Mouse (Mus musculus) mammary gland, adult 2 months (tissue): ENCODE measurements around the gene Trim34b. TPM values are rescaled to one million over a fixed set of nuclear protein-coding genes. Genes with fewer than 3 reads are reported as not detected.

Experiments
- polyA plus RNA-seq: library from polyadenylated mRNA; depleted of rRNA; stranded (reverse); fragments of >200 nt; gene quantifications from 2 replicates; pipeline ENCODE4 v1.2.3, GENCODE M21; 2012; ENCODE audit warnings: low replicate concordance; rRNA removed

The Trim34b gene
- polyA plus RNA-seq = 3.1 and 4.1 TPM in 2 replicates

GRCm38 (mm10) chr7:104329171-104329570, at the start of gene Trim34b:
Trim34b (plus strand) TSS chr7:104329471.

GRCm38 (mm10) chr7:104287576-104288443, 41.5 kb upstream of the Trim34b start, which contains the start of gene Trim5:
Trim5 (minus strand) TSS chr7:104288094.

GRCm38 (mm10) chr7:104315369-104316080, 13.7 kb upstream of the Trim34b start, which contains the start of gene Trim12a:
Trim12a (minus strand) TSS chr7:104315466.

GRCm38 (mm10) chr7:104352717-104353599, 23.7 kb downstream of the Trim34b start, which contains the start of gene Trim12c:
Trim12c (minus strand) TSS chr7:104353362.

GRCm38 (mm10) chr7:104369736-104370414, 40.6 kb downstream of the Trim34b start, which contains the start of gene Trim30b:
Trim30b (minus strand) TSS chr7:104369884.

Other genes with a start within 250 kb of the Trim34b start
- gene Olfr645, start 244.0 kb upstream of the Trim34b start, polyA plus RNA-seq = not detected in 2 replicates
- gene Olfr646, start 224.6 kb upstream of the Trim34b start, polyA plus RNA-seq = not detected in 2 replicates
- not detected in 2 replicates for gene Ubqln5, start 199.6 kb upstream of the Trim34b start, polyA plus RNA-seq
- gene Olfr643, start 192.1 kb upstream of the Trim34b start, polyA plus RNA-seq = not detected in 2 replicates
- gene Ubqln3, start 186.2 kb upstream of the Trim34b start, polyA plus RNA-seq = not detected in 2 replicates
- gene Ubqlnl, start 178.9 kb upstream of the Trim34b start, polyA plus RNA-seq = not detected in 2 replicates
- gene Olfm5, start 164.6 kb upstream of the Trim34b start, polyA plus RNA-seq = not detected in 2 replicates
- gene Olfr648, start 146.1 kb upstream of the Trim34b start, polyA plus RNA-seq = not detected in 2 replicates
- gene Olfr649, start 133.5 kb upstream of the Trim34b start, polyA plus RNA-seq = not detected in 2 replicates
- gene Trim6, start 110.7 kb upstream of the Trim34b start, polyA plus RNA-seq = 0.97 and 1.1 TPM in 2 replicates
- 10.2 and 25.5 TPM in 2 replicates for gene Trim34a, start 85.0 kb upstream of the Trim34b start, polyA plus RNA-seq
- gene Trim5, start 41.4 kb upstream of the Trim34b start, polyA plus RNA-seq = 0.94 and 2.2 TPM in 2 replicates
- gene Trim12a, start 14.0 kb upstream of the Trim34b start, polyA plus RNA-seq = 5.0 and 10.4 TPM in 2 replicates
- 3.1 and 6.3 TPM in 2 replicates for gene Trim12c, start 23.9 kb downstream of the Trim34b start, polyA plus RNA-seq
- gene Trim30b, start 40.4 kb downstream of the Trim34b start, polyA plus RNA-seq = 0.74 and 1.5 TPM in 2 replicates
- gene Trim30c, start 71.4 kb downstream of the Trim34b start, polyA plus RNA-seq = 0.27 and 0.29 TPM in 2 replicates
- gene Trim30a, start 135.7 kb downstream of the Trim34b start, polyA plus RNA-seq = 5.6 and 13.5 TPM in 2 replicates
- gene Trim30d, start 178.4 kb downstream of the Trim34b start, polyA plus RNA-seq = 2.2 and 8.1 TPM in 2 replicates
- not detected in 2 replicates for gene Olfr651, start 220.7 kb downstream of the Trim34b start, polyA plus RNA-seq
- gene Olfr652, start 231.4 kb downstream of the Trim34b start, polyA plus RNA-seq = not detected in 2 replicates
- not detected in 2 replicates for gene Olfr653, start 247.8 kb downstream of the Trim34b start, polyA plus RNA-seq